Mouse (Mus musculus): Measurements from ENCODE around the gene Camk2g.

The Camk2g gene

GRCm38 (mm10) chr14:20793758-20794531, at the start of gene Camk2g:
Gene Camk2g, minus strand, starts transcription at chr14:20794088.
- no peak for DNase-seq (ENCODE audit: extremely low read depth, low read depth, low spot score)

GRCm38 (mm10) chr14:20842629-20843028, 48.7 kb upstream of the Camk2g start:
- DNase-seq (ENCODE audit: extremely low read depth, low read depth, low spot score) = peak; percentile 68

DNA sequence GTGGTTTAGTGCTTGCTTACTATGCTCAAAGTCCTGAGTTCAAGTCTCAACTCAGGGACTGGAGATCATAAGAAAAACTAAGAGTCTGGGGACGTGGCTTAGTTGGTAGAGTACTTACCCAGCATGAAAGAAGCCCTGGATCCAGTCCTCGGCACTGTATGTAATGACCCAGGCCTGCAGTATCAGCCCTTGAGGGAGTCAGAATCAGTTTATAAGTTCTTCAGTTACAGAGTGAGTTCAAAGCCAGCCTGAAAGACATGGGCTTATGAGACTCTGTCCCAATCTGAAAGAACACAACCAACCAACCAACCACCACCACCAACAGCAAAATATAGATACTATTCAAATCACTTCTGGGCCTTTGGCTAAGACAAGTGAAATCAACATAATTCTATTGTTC, 47.6 kb upstream of the Camk2g start:
- DNase-seq (ENCODE audit: extremely low read depth, low read depth, low spot score) = no peak

GRCm38 (mm10) chr14:20837681-20838080, 43.8 kb upstream of the Camk2g start:
- DNase-seq (ENCODE audit: extremely low read depth, low read depth, low spot score) = no peak

GRCm38 (mm10) chr14:20836905-20837376, 43.1 kb upstream of the Camk2g start:
- DNase-seq (ENCODE audit: extremely low read depth, low read depth, low spot score) = no peak

DNA sequence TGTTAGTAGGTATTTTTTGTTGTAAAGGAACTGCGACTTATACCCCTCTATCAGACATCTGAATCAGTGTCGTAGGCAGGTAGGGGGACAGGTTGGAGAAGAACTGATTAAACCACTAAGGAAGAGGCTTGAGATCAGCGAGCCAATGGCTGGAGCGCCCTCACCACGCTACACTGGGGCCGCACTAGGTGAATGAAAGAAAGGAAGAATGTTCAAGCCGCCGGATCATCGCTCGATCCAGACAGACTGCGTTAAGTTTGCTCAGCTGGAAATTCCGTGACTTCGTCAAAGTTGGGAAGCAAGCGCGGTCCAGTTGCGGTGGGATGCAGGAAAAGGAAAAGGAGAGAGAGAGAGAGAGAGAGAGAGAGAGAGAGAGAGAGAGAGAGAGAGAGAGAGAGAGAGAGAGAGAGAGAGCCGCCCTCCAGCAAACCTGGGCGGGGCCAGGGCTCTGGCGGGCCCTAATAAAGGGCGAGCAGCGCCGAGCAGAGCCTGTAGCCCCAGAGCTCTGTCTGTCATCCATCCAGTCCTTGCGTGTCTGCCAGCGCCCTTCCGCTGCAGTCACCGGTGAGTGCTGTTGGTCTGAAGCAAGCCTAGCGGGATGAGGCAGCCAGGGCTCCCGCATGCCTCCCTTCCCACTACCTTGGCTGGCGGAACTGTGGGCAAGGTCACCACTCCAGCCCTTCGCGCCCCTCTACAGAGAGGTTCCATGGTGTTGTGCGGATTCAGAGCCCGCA, 42.5 kb upstream of the Camk2g start, which contains the start of gene Plau:
Gene Plau (plus strand): TSS at position 490 of the 734 bp plus-strand sequence.
- no peak for DNase-seq (ENCODE audit: extremely low read depth, low read depth, low spot score)

DNA sequence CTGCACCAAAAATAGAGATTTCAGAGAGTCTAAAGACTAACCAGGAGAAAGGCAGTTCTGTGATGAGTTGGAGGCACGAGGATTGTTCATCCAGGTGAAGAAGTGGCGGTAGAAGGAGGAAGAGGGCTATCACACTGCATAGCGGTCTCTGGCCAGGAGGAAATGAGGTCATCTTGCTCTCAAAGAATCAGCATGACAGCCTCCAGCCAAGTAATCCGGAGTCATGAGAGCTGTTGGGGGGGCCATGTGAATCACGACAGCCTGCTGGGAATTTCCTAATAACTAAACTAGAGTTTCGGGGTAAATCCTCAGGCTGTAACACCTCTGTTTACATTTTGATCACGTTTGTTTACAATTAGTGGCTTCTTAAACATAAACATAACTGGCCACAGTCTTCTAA, 40.2 kb upstream of the Camk2g start:
- no peak for DNase-seq (ENCODE audit: extremely low read depth, low read depth, low spot score)

- no peak for DNase-seq (ENCODE audit: extremely low read depth, low read depth, low spot score)
Observed at GRCm38 (mm10) chr14:20833525-20833924, 39.6 kb upstream of the Camk2g start.

DNA sequence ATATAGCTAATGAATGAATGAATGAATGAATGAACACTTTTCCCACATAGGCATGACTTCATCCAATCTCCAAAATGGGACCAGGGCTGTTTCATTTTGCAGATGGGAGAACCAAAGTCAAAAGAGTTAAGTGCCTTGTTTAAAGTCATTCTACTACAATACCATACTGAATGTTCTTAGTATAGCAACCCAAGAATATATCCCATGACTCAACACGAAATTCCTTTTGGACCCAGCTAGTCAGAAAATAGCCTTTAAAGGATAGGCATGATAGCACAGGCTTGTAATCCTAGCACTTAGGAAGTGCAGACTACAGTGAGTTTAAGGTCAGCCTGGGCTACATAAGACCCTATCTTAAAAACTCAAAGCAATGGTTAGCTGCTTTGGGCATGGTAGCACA, 38.0 kb upstream of the Camk2g start:
- DNase-seq (ENCODE audit: extremely low read depth, low read depth, low spot score) = no peak

- no peak for DNase-seq (ENCODE audit: extremely low read depth, low read depth, low spot score)
Observed at GRCm38 (mm10) chr14:20831141-20831910, 37.4 kb upstream of the Camk2g start.

DNA sequence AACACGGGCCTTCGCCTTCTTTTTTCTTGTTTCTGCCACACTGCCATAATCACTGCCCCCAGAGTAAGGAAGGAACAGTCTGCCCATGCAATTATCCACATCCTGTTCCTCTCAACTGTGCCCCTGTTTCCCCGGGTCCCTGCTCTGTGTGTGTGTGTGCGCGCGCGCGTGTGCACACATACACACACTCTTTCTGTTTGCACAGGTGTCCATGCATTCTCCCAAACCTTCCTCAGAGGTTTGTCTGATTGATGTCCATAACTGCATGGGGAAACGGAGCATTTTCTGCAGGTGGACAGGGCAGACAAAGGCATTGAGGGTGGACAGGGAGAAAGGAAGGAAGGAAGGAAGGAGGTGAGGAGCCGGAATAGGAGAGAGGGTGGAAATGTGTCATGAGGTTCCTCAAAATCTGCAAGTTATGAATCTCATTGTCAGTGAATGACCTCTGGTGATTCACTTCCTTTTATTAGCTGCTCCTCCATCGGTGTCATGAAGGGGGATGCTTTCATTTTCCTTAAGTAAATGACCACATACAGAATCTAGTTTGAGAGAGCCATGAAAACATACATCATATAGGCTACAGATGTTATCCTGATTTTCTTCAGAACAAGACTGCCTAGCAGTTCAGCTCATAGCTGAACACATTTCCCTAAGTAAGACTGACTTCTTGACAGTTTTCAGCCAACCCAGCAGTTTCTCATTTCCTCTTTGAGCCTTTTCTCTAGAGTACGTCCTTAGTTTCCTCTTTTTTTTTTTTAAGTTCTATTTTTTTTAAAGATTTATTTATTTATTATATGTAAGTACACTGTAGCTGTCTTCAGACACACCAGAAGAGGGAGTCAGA, 35.9 kb upstream of the Camk2g start:
- DNase-seq (ENCODE audit: extremely low read depth, low read depth, low spot score) = no peak

- DNase-seq (ENCODE audit: extremely low read depth, low read depth, low spot score) = no peak
Observed at GRCm38 (mm10) chr14:20828524-20828923, 34.6 kb upstream of the Camk2g start.

DNA sequence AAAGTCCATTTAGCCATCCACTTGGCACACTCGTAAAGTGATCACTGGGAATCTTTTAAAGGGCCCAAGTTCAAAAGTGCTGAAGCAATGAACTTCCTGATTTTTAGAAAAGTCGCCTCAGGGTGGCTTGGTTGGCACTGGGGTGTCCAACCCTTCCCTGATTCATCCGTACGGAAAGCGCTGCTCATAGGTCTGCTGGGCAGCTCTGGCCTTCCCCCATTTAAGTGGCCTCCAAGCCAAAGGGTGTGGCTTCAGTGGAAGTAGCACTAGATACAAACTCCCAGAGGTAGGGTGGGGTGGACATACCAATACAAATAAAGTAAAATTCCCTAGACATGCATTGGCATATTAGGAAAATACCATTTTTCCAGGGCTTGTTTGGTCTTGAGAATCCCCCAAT, 33.6 kb upstream of the Camk2g start:
- DNase-seq (ENCODE audit: extremely low read depth, low read depth, low spot score) = no peak

GRCm38 (mm10) chr14:20827061-20827460, 33.2 kb upstream of the Camk2g start:
- DNase-seq (ENCODE audit: extremely low read depth, low read depth, low spot score) = no peak

GRCm38 (mm10) chr14:20825516-20825915, 31.6 kb upstream of the Camk2g start:
- DNase-seq (ENCODE audit: extremely low read depth, low read depth, low spot score) = no peak

DNA sequence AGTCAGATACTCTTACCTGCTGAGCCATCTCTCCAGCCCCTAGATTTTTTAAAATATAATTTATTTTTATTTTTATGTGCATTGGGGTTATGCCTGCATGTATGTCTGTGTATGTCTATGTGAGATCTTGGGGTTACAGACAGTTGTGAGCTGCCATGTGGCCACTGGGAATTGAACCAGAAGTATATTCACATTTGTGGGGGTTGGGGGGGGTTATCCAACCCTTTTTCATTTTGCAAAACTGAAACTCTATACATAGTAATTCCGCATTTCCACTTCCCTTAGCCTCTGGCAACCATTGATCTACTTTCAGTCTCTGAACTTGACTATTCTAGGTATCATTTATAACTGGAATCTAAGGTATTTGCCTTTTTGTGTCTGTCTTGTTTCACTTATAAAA, 30.6 kb upstream of the Camk2g start:
- no peak for DNase-seq (ENCODE audit: extremely low read depth, low read depth, low spot score)

GRCm38 (mm10) chr14:20815448-20815847, 21.6 kb upstream of the Camk2g start:
- no peak for DNase-seq (ENCODE audit: extremely low read depth, low read depth, low spot score)

- peak; percentile 45 for DNase-seq (ENCODE audit: extremely low read depth, low read depth, low spot score)
Observed at GRCm38 (mm10) chr14:20811779-20812406, 18.0 kb upstream of the Camk2g start.

- no peak for DNase-seq (ENCODE audit: extremely low read depth, low read depth, low spot score)
Observed at GRCm38 (mm10) chr14:20811236-20811635, 17.3 kb upstream of the Camk2g start.

- no peak for DNase-seq (ENCODE audit: extremely low read depth, low read depth, low spot score)
Observed at GRCm38 (mm10) chr14:20809820-20810219, 15.9 kb upstream of the Camk2g start.
